Mouse (Mus musculus): ENCODE results near the gene Calml4.
"Not testable (repeated sequence)": the region's sequence is repeated elsewhere in the genome, so short reads cannot be mapped to it uniquely, and the experiment has no call there.

The Calml4 gene

GRCm38 (mm10) chr9:62835705-62836446, 22.0 kb upstream of the Calml4 start:
- DNase-seq (ENCODE audit: low read depth, low spot score), result no peak

- no peak for DNase-seq (ENCODE audit: low read depth, low spot score)
Observed at GRCm38 (mm10) chr9:62837611-62838010, 20.3 kb upstream of the Calml4 start.

- no peak for DNase-seq (ENCODE audit: low read depth, low spot score)
Observed at GRCm38 (mm10) chr9:62838146-62838505, 19.8 kb upstream of the Calml4 start.

- no peak for DNase-seq (ENCODE audit: low read depth, low spot score)
Observed at GRCm38 (mm10) chr9:62838506-62839171, 19.2 kb upstream of the Calml4 start, which contains the start of gene Cln6. TSS of gene Cln6 (plus strand) at chr9:62838785.

- no peak for DNase-seq (ENCODE audit: low read depth, low spot score)
Observed at GRCm38 (mm10) chr9:62839172-62839770, 18.6 kb upstream of the Calml4 start.

GRCm38 (mm10) chr9:62843356-62844024, 14.4 kb upstream of the Calml4 start:
- no peak for DNase-seq (ENCODE audit: low read depth, low spot score)

GRCm38 (mm10) chr9:62844461-62844860, 13.4 kb upstream of the Calml4 start:
- no peak for DNase-seq (ENCODE audit: low read depth, low spot score)

- peak; percentile 83 for DNase-seq (ENCODE audit: low read depth, low spot score)
Observed at GRCm38 (mm10) chr9:62847694-62848093, 10.2 kb upstream of the Calml4 start.

GRCm38 (mm10) chr9:62848641-62849040, 9.2 kb upstream of the Calml4 start:
- no peak for DNase-seq (ENCODE audit: low read depth, low spot score)

- DNase-seq (ENCODE audit: low read depth, low spot score), result no peak
Observed at GRCm38 (mm10) chr9:62851571-62851970, 6.3 kb upstream of the Calml4 start.

GRCm38 (mm10) chr9:62854483-62854882, 3.4 kb upstream of the Calml4 start:
- no peak for DNase-seq (ENCODE audit: low read depth, low spot score)

- no peak for DNase-seq (ENCODE audit: low read depth, low spot score)
Observed at GRCm38 (mm10) chr9:62857216-62857615, 664 bp upstream of the Calml4 start.

- DNase-seq (ENCODE audit: low read depth, low spot score), result no peak
Observed at GRCm38 (mm10) chr9:62858266-62859019, 563 bp downstream of the Calml4 start.

- DNase-seq (ENCODE audit: low read depth, low spot score), result not testable (repeated sequence)
Observed at GRCm38 (mm10) chr9:62860102-62860501, 2.2 kb downstream of the Calml4 start.

GRCm38 (mm10) chr9:62860866-62861265, 3.0 kb downstream of the Calml4 start:
- DNase-seq (ENCODE audit: low read depth, low spot score), result no peak

GRCm38 (mm10) chr9:62869236-62869635, 11.4 kb downstream of the Calml4 start:
- not testable (repeated sequence) for DNase-seq (ENCODE audit: low read depth, low spot score)

- DNase-seq (ENCODE audit: low read depth, low spot score), result no peak
Observed at GRCm38 (mm10) chr9:62870728-62871127, 12.8 kb downstream of the Calml4 start.

GRCm38 (mm10) chr9:62876966-62877616, 19.2 kb downstream of the Calml4 start:
- no peak for DNase-seq (ENCODE audit: low read depth, low spot score)

- no peak for DNase-seq (ENCODE audit: low read depth, low spot score)
Observed at GRCm38 (mm10) chr9:62877825-62878224, 19.9 kb downstream of the Calml4 start.

GRCm38 (mm10) chr9:62881871-62882270, 24.0 kb downstream of the Calml4 start:
- no peak for DNase-seq (ENCODE audit: low read depth, low spot score)

GRCm38 (mm10) chr9:62894486-62894885, 36.6 kb downstream of the Calml4 start:
- DNase-seq (ENCODE audit: low read depth, low spot score), result no peak

Data from retina, postnatal 7 days (tissue).